Mouse (Mus musculus) testis, adult 2 months (tissue): ENCODE data around the gene Sun2.

Experiments used
- CTCF ChIP-seq: fragments of 200-500 bp; IDR thresholded peaks from 2 replicates; pipeline ENCODE4 v1.5.1; 2012; ENCODE audit warnings: low read depth, mild to moderate bottlenecking, inconsistent platforms, low read length, moderate library complexity; ENCODE audit not compliant: control insufficient read depth, insufficient read depth, insufficient replicate concordance
- POLR2A ChIP-seq: fragments of 200-500 bp; IDR thresholded peaks from 2 replicates; pipeline ENCODE4 v1.6.1; 2012; ENCODE audit warnings: low read depth, mild to moderate bottlenecking, inconsistent platforms, low read length, moderate library complexity; ENCODE audit not compliant: control insufficient read depth

GRCm38 (mm10) chr15:79688268-79688956, 53.9 kb downstream of the Sun2 start:
- no peak for TF ChIP-seq POLR2A
- no peak for TF ChIP-seq CTCF
